Mouse (Mus musculus) C2C12 (cell line): ENCODE results near the gene Ndufs5.

Source experiments
- CTCF ChIP-seq: IDR thresholded peaks from one replicate; pipeline ENCODE4 v1.5.1; 2011; ENCODE audit not compliant: control insufficient read depth, insufficient read depth, insufficient read length
- FOSL1 ChIP-seq: IDR thresholded peaks from one replicate; pipeline ENCODE4 v1.8.0; 2011; ENCODE audit warnings: mild to moderate bottlenecking, low read length; ENCODE audit not compliant: poor library complexity, insufficient read depth, severe bottlenecking
- MYOG ChIP-seq: IDR thresholded peaks from one replicate; pipeline ENCODE4 v1.6.1; 2011; ENCODE audit not compliant: control insufficient read depth, insufficient read length; ENCODE audit errors: extremely low read depth
- USF1 ChIP-seq: IDR thresholded peaks from one replicate; pipeline ENCODE4 v1.6.1; 2011; ENCODE audit warnings: low read depth, mild to moderate bottlenecking, control low read depth, moderate library complexity

DNA sequence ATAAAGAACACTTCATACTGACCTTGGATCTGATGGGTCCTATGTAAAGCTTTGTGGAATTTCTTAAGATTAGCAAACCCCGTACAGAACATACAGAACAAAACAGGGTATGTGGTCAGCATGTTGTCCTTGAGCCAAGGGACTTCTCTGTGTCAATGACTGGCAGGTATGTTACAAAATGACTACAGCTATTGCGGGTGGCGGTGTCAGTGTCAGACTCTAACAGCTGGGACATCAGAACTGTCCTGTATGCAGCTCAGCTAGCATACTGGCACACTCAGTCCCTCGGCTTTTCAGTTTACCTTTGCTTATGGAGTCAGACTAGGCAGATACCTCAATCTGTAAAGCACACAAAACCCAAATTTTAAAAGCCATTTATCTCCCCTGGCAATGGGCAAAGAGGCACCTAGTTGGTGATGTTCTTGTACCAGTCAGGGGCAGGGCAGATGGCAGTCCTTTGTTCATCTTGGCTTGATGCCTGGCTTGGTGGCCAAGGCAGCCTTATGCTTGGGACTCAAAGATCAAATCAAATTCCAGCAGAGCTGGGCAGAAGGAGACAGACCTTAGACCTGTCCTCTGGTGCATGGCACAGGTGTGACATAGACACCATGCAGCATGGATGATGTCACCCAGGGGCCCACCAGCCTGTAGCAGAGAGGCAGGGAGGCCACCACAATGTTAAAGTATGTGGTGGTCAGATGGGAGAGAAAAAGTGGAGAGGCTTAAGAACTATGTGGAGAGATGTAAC is 14.3 kb upstream of the Ndufs5 start:
- TF ChIP-seq CTCF (no peak), USF1 (no peak), FOSL1 (no peak), MYOG (no peak)
